Mouse (Mus musculus): Measurements from ENCODE around the gene Slc15a5.

Slc15a5 gene

GRCm38 (mm10) chr6:138069921-138070320 is 9.8 kb downstream of the Slc15a5 start:
- in situ Hi-C loops (cut with MboI; ENCODE audit: low sequenced_read_pairs) = no loop called here

GRCm38 (mm10) chr6:138055572-138055971 is 24.1 kb downstream of the Slc15a5 start:
- in situ Hi-C loops (cut with MboI; ENCODE audit: low sequenced_read_pairs) = no loop called here

- in situ Hi-C loops (cut with MboI; ENCODE audit: low sequenced_read_pairs) = no loop called here
Observed at GRCm38 (mm10) chr6:138054956-138055355, 24.8 kb downstream of the Slc15a5 start.

- in situ Hi-C loops (cut with MboI; ENCODE audit: low sequenced_read_pairs) = no loop called here
Observed at GRCm38 (mm10) chr6:138054166-138054565, 25.6 kb downstream of the Slc15a5 start.

GRCm38 (mm10) chr6:138053686-138054085 is 26.0 kb downstream of the Slc15a5 start:
- in situ Hi-C loops (cut with MboI; ENCODE audit: low sequenced_read_pairs) = no loop called here

- in situ Hi-C loops (cut with MboI; ENCODE audit: low sequenced_read_pairs) = no loop called here
Observed at GRCm38 (mm10) chr6:138045364-138045763, 34.4 kb downstream of the Slc15a5 start.

GRCm38 (mm10) chr6:138042891-138043290 is 36.8 kb downstream of the Slc15a5 start:
- in situ Hi-C loops (cut with MboI; ENCODE audit: low sequenced_read_pairs) = no loop called here

- in situ Hi-C loops (cut with MboI; ENCODE audit: low sequenced_read_pairs) = no loop called here
Observed at GRCm38 (mm10) chr6:138041865-138042264, 37.9 kb downstream of the Slc15a5 start.

GRCm38 (mm10) chr6:138037587-138037986 is 42.1 kb downstream of the Slc15a5 start:
- in situ Hi-C loops (cut with MboI; ENCODE audit: low sequenced_read_pairs) = no loop called here

GRCm38 (mm10) chr6:138036891-138037290 is 42.8 kb downstream of the Slc15a5 start:
- in situ Hi-C loops (cut with MboI; ENCODE audit: low sequenced_read_pairs) = no loop called here

GRCm38 (mm10) chr6:138016898-138017297 is 62.8 kb downstream of the Slc15a5 start:
- in situ Hi-C loops (cut with MboI; ENCODE audit: low sequenced_read_pairs) = no loop called here

GRCm38 (mm10) chr6:138014976-138015674 is 64.6 kb downstream of the Slc15a5 start:
- in situ Hi-C loops (cut with MboI; ENCODE audit: low sequenced_read_pairs) = no loop called here

- in situ Hi-C loops (cut with MboI; ENCODE audit: low sequenced_read_pairs) = no loop called here
Observed at GRCm38 (mm10) chr6:138011955-138012354, 67.8 kb downstream of the Slc15a5 start.

- in situ Hi-C loops (cut with MboI; ENCODE audit: low sequenced_read_pairs) = no loop called here
Observed at GRCm38 (mm10) chr6:138007705-138008104, 72.0 kb downstream of the Slc15a5 start.

- in situ Hi-C loops (cut with MboI; ENCODE audit: low sequenced_read_pairs) = no loop called here
Observed at GRCm38 (mm10) chr6:138006525-138007251, 73.0 kb downstream of the Slc15a5 start.

- in situ Hi-C loops (cut with MboI; ENCODE audit: low sequenced_read_pairs) = no loop called here
Observed at GRCm38 (mm10) chr6:137989853-137990252, 89.9 kb downstream of the Slc15a5 start.

GRCm38 (mm10) chr6:137985169-137985568 is 94.5 kb downstream of the Slc15a5 start:
- in situ Hi-C loops (cut with MboI; ENCODE audit: low sequenced_read_pairs) = no loop called here

GRCm38 (mm10) chr6:137982195-137982737 is 97.5 kb downstream of the Slc15a5 start:
- in situ Hi-C loops (cut with MboI; ENCODE audit: low sequenced_read_pairs) = no loop called here

GRCm38 (mm10) chr6:137980905-137981696 is 98.6 kb downstream of the Slc15a5 start:
- in situ Hi-C loops (cut with MboI; ENCODE audit: low sequenced_read_pairs) = no loop called here

GRCm38 (mm10) chr6:137980413-137980812 is 99.3 kb downstream of the Slc15a5 start:
- in situ Hi-C loops (cut with MboI; ENCODE audit: low sequenced_read_pairs) = no loop called here

GRCm38 (mm10) chr6:137979802-137980201 is 99.9 kb downstream of the Slc15a5 start:
- in situ Hi-C loops (cut with MboI; ENCODE audit: low sequenced_read_pairs) = no loop called here
